Mouse (Mus musculus): Measurements from ENCODE around the gene Tpsab1.

The Tpsab1 gene
- long read RNA-seq, experiment 1 = 0 reads
- long read RNA-seq, experiment 2 = 0 reads

- intact Hi-C loops (cut with DNase I) = no loop called here
Measured at GRCm38 (mm10) chr17:25345462-25345861, at the start of gene Tpsab1. TSS of gene Tpsab1 (minus strand) at chr17:25345562.

GRCm38 (mm10) chr17:25394526-25394925 is 49.2 kb upstream of the Tpsab1 start:
- intact Hi-C loops (cut with DNase I) = no loop called here

- intact Hi-C loops (cut with DNase I) = no loop called here
Measured at GRCm38 (mm10) chr17:25374011-25374410, 28.6 kb upstream of the Tpsab1 start.

- intact Hi-C loops (cut with DNase I) = no loop called here
Measured at GRCm38 (mm10) chr17:25372491-25372890, 27.1 kb upstream of the Tpsab1 start.

GRCm38 (mm10) chr17:25368973-25369372 is 23.6 kb upstream of the Tpsab1 start, which contains the start of gene Tpsg1:
TSS of gene Tpsg1 (plus strand) at chr17:25369273.
- intact Hi-C loops (cut with DNase I) = loop anchor here (5.0 kb wide), 1 partner anchor 37 kb away; no protein-coding TSS in a partner anchor

- intact Hi-C loops (cut with DNase I) = loop anchor here (5.0 kb wide), 1 partner anchor 34 kb away; no protein-coding TSS in a partner anchor
Measured at GRCm38 (mm10) chr17:25366005-25366404, 20.6 kb upstream of the Tpsab1 start, which contains the start of gene Tpsb2. TSS of gene Tpsb2 (plus strand) at chr17:25366305.

- intact Hi-C loops (cut with DNase I) = loop anchor here (5.0 kb wide), 1 partner anchor 71 kb away; no protein-coding TSS in a partner anchor
Measured at GRCm38 (mm10) chr17:25363726-25364125, 18.4 kb upstream of the Tpsab1 start.

- intact Hi-C loops (cut with DNase I) = loop anchor here (5.0 kb wide), 1 partner anchor 69 kb away; no protein-coding TSS in a partner anchor
Measured at GRCm38 (mm10) chr17:25361291-25361690, 15.9 kb upstream of the Tpsab1 start.

GRCm38 (mm10) chr17:25341490-25341889 is 3.9 kb downstream of the Tpsab1 start:
- intact Hi-C loops (cut with DNase I) = no loop called here

- intact Hi-C loops (cut with DNase I) = no loop called here
Measured at GRCm38 (mm10) chr17:25340003-25340402, 5.4 kb downstream of the Tpsab1 start.

- intact Hi-C loops (cut with DNase I) = no loop called here
Measured at GRCm38 (mm10) chr17:25338218-25338617, 7.1 kb downstream of the Tpsab1 start.

GRCm38 (mm10) chr17:25333943-25334342 is 11.4 kb downstream of the Tpsab1 start:
- intact Hi-C loops (cut with DNase I) = loop anchor here (2.0 to 5.0 kb wide), 2 partner anchors 33 to 137 kb away; partner anchors contain the start of genes Tpsb2 and Tpsg1

- intact Hi-C loops (cut with DNase I) = loop anchor here (5.0 kb wide), 1 partner anchor 35 kb away; the partner anchor contains the start of genes Tpsb2 and Tpsg1
Measured at GRCm38 (mm10) chr17:25332321-25332720, 13.0 kb downstream of the Tpsab1 start.

- intact Hi-C loops (cut with DNase I) = no loop called here
Measured at GRCm38 (mm10) chr17:25322930-25323329, 22.4 kb downstream of the Tpsab1 start.

GRCm38 (mm10) chr17:25320819-25321218 is 24.5 kb downstream of the Tpsab1 start:
- intact Hi-C loops (cut with DNase I) = no loop called here

- intact Hi-C loops (cut with DNase I) = no loop called here
Measured at GRCm38 (mm10) chr17:25318354-25318753, 27.0 kb downstream of the Tpsab1 start, which contains the start of gene Prss29. TSS of gene Prss29 (plus strand) at chr17:25318654.

GRCm38 (mm10) chr17:25308346-25308745 is 37.0 kb downstream of the Tpsab1 start, which contains the start of gene Prss28:
TSS of gene Prss28 (plus strand) at chr17:25308646.
- intact Hi-C loops (cut with DNase I) = no loop called here

- intact Hi-C loops (cut with DNase I) = no loop called here
Measured at GRCm38 (mm10) chr17:25298094-25298493, 47.3 kb downstream of the Tpsab1 start, which contains the start of gene Prss34. TSS of gene Prss34 (plus strand) at chr17:25298394.

- intact Hi-C loops (cut with DNase I) = loop anchor here (5.0 kb wide), 2 partner anchors 68 to 178 kb away; no protein-coding TSS in a partner anchor
Measured at GRCm38 (mm10) chr17:25294111-25294510, 51.3 kb downstream of the Tpsab1 start.

- intact Hi-C loops (cut with DNase I) = loop anchor here (5.0 kb wide), 2 partner anchors 69 to 179 kb away; no protein-coding TSS in a partner anchor
Measured at GRCm38 (mm10) chr17:25293495-25293894, 51.9 kb downstream of the Tpsab1 start.
